Comparison of ENCODE assay signal across 15 mouse cellular contexts in genomic region chr17:35132174-35132560, GRCm38 (mm10). TPM values are rescaled to one million over a fixed set of nuclear protein-coding genes. Genes with fewer than 3 reads are reported as not detected.
"Had no signal": no experiment of that assay in that cellular context is flagged by ENCODE, and none has a peak within 500 bp of the region (broad histone marks: within the 10 kb centered on the region; RNA-seq: fewer than 3 reads in every experiment).

No protein-coding gene starts in this region.

- H3K27me3 ChIP-seq: hindbrain, embryonic 15.5 days; limb, embryonic 13.5 days; midbrain, embryonic 13.5 days; stomach, embryonic 15.5 days had no signal

- H3K4me3 ChIP-seq: hindbrain, embryonic 15.5 days; limb, embryonic 13.5 days; midbrain, embryonic 13.5 days; stomach, embryonic 15.5 days had no signal

- H3K9ac ChIP-seq: hindbrain, embryonic 15.5 days; midbrain, embryonic 13.5 days; stomach, embryonic 15.5 days had no signal

- H3K27ac ChIP-seq: hindbrain, embryonic 15.5 days; limb, embryonic 13.5 days; midbrain, embryonic 13.5 days; stomach, embryonic 15.5 days had no signal

- H3K9me3 ChIP-seq: hindbrain, embryonic 15.5 days; limb, embryonic 13.5 days; midbrain, embryonic 13.5 days; stomach, embryonic 15.5 days had no signal

- H3K4me2 ChIP-seq: hindbrain, embryonic 15.5 days; limb, embryonic 13.5 days; midbrain, embryonic 13.5 days; stomach, embryonic 15.5 days had no signal

- DNase-seq: left cerebral cortex, postnatal 4 days; lung, adult 18-20 months; right cerebral cortex, postnatal 4 days; spleen, adult 18-20 months; thymus, postnatal 4 days had no signal

- ATAC-seq: intestine, embryonic 16.5 days; midbrain, embryonic 13.5 days had no signal

RNA-seq across cellular contexts. Expression of gene Apom, which starts 0.3 kb away (rescaled TPM):
- total RNA-seq: layer of hippocampus, adult 8-10 months; layer of hippocampus, postnatal 14 days; left cerebral cortex, adult 18-20 months; megakaryocyte progenitor cell, adult 5-6 weeks had no signal
- polyA plus RNA-seq: limb, embryonic 13.5 days; midbrain, postnatal 0 days had no signal
